Mouse (Mus musculus): Measurements from ENCODE around the gene Akap6.

GRCm38 (mm10) chr12:53024575-53025246 lies 325.5 kb downstream of the Akap6 start:
- TF ChIP-seq MAX (IDR thresholded peaks at IDR 0.05; ENCODE audit: low read depth) (no peak), TCF12 (IDR thresholded peaks at IDR 0.05; ENCODE audit: insufficient read depth, poor library complexity, severe bottlenecking) (no peak), USF1 (IDR thresholded peaks at IDR 0.05; ENCODE audit: low read depth) (no peak), POLR2A (IDR thresholded peaks at IDR 0.05; ENCODE audit: insufficient read length, low read depth) (no peak), E2F4 (IDR thresholded peaks at IDR 0.05; ENCODE audit: insufficient read depth) (no peak), CEBPB (IDR thresholded peaks at IDR 0.05; ENCODE audit: insufficient read depth, poor library complexity, severe bottlenecking) (no peak), REST (IDR thresholded peaks at IDR 0.05; ENCODE audit: insufficient read depth, insufficient read length) (no peak), POLR2AphosphoS2 (IDR thresholded peaks at IDR 0.05; ENCODE audit: insufficient read length, low read depth) (no peak), TCF3 (IDR thresholded peaks at IDR 0.05; ENCODE audit: insufficient read length, low read depth) (no peak), SRF (IDR thresholded peaks at IDR 0.05; ENCODE audit: control insufficient read depth, insufficient read length, low read depth) (no peak)

All from myocyte (in vitro differentiated cells).